Mouse (Mus musculus) erythroblast, embryonic 14.5 days (primary cell): ENCODE measurements around the gene Prss40.

Experiments
- GATA1 ChIP-seq: IDR thresholded peaks from 2 replicates; pipeline ENCODE4 v1.6.1; 2012; ENCODE audit warnings: low read length, inconsistent platforms, mixed read lengths
- TAL1 ChIP-seq: IDR thresholded peaks from 3 replicates; pipeline ENCODE4 v1.6.1; 2012; ENCODE audit warnings: low read length, inconsistent platforms, mixed read lengths

DNA sequence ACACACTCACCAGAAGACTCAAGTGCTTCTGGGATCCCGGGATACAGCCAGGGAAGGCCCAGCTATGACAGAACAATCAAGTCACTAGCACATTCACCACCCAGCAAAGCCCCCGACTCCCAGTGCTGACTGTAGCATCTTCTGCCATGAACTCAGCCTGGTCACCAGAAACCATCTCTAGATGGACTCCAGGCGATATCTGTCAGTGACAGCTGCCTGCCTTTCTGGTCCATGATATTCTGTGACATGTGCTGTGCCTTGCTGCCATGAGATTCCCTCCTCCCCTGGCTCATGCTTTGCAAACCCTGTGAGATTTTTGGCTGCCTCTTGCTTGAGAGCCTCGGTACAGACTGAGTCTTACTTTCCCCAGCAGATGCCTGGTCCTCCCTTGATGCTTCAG, 24.0 kb upstream of the Prss40 start:
- TF ChIP-seq GATA1, result no peak
- TF ChIP-seq TAL1, result no peak
